Mouse (Mus musculus): ENCODE measurements around the gene Nxt1. TPM values are rescaled to one million over a fixed set of nuclear protein-coding genes. Genes with fewer than 3 reads are reported as not detected.

The Nxt1 gene
- total and polyA plus RNA-seq, 3 experiments = 68.2 to 125 (median 80.6) TPM

- Histone ChIP-seq H3K36me3 (replicated peaks in 1 of 2; ENCODE audit: control insufficient read depth in 1 of 2, insufficient read depth in 1 of 2, low read length in 1 of 2) (peaks cover 29 to 72% of the 10 kb centered on the region in 2 experiments), H3K4me2 (ENCODE audit: insufficient read depth, low read depth, poor library complexity, severe bottlenecking) (no peak overlapping the region), H3K4me1 (ENCODE audit: control insufficient read depth in 1 of 2, insufficient read depth in 2 of 2) (peaks cover 0 to 6% of the 10 kb centered on the region in 2 experiments; a peak in 2 of 4 replicates), H3K79me2 (replicated peaks; ENCODE audit: control insufficient read depth, extremely low read depth, insufficient read depth, poor library complexity, severe bottlenecking) (no peaks in the 10 kb centered on the region), H3K27ac (ENCODE audit: insufficient read depth, low read depth) (no peak overlapping the region), H3K9ac (ENCODE audit: insufficient read depth, low read depth) (no peak overlapping the region), H3K27me3 (replicated peaks) (no peaks in the 10 kb centered on the region), H3K4me3 (replicated peaks in 1 of 3; ENCODE audit: low read depth in 2 of 3, low read length in 2 of 3, poor library complexity in 1 of 3) (no peak overlapping the region), H3K9me3 (replicated peaks; ENCODE audit: low read length) (no peaks in the 10 kb centered on the region)
- in situ Hi-C loops (cut with MboI; ENCODE audit: low pct_ligation_motif_present, low pct_unique_long_range_greater_than_20kb, low sequenced_read_pairs) = no loop called here
- dilution Hi-C loops (cut with MboI; ENCODE audit: extremely low pct_ligation_motif_present, extremely low pct_unique_long_range_greater_than_20kb, low sequenced_read_pairs) = no loop called here
- TF ChIP-seq KAT2A (IDR thresholded peaks at IDR 0.05; ENCODE audit: insufficient replicate concordance, low read length) (no peak), POLR2A (IDR thresholded peaks at IDR 0.05; ENCODE audit: low read depth, low read length) (no peak), JUND (conservative IDR thresholded peaks at IDR 0.05; ENCODE audit: low read depth, low read length) (no peak), EP300 (IDR thresholded peaks at IDR 0.05; ENCODE audit: low read length) (no peak), PAX5 (IDR thresholded peaks at IDR 0.05; ENCODE audit: low read length) (no peak), CTCF (conservative IDR thresholded peaks at IDR 0.05 in 1 of 2, IDR thresholded peaks at IDR 0.05 in 1 of 2; ENCODE audit: low read depth in 2 of 2, low read length in 2 of 2) (no peak), POLR2AphosphoS2 (IDR thresholded peaks at IDR 0.05; ENCODE audit: low read depth, low read length) (no peak), USF1 (IDR thresholded peaks at IDR 0.05; ENCODE audit: low read depth, low read length) (no peak), JUN (IDR thresholded peaks at IDR 0.05; ENCODE audit: insufficient read depth, low read depth, low read length) (no peak), E2F4 (IDR thresholded peaks at IDR 0.05; ENCODE audit: insufficient replicate concordance, low read depth, low read length) (no peak), IRF4 (IDR thresholded peaks at IDR 0.05; ENCODE audit: low read depth, low read length) (no peak), ELF1 (IDR thresholded peaks at IDR 0.05; ENCODE audit: low read depth, low read length) (no peak), ZC3H11A (IDR thresholded peaks at IDR 0.05; ENCODE audit: low read depth, low read length) (no peak)
- no peak for DNase-seq (ENCODE audit: extremely low read depth)
These were observed 17.9 kb downstream of the Nxt1 start for GRCm38 (mm10) chr2:148690291-148690690.

GRCm38 (mm10) chr2:148690781-148691180 lies 18.4 kb downstream of the Nxt1 start:
- Histone ChIP-seq H3K9ac (ENCODE audit: insufficient read depth, low read depth) (no peak overlapping the region), H3K4me2 (ENCODE audit: insufficient read depth, low read depth, poor library complexity, severe bottlenecking) (no peak overlapping the region), H3K36me3 (replicated peaks in 1 of 2; ENCODE audit: control insufficient read depth in 1 of 2, insufficient read depth in 1 of 2, low read length in 1 of 2) (peaks cover 29 to 68% of the 10 kb centered on the region in 2 experiments), H3K4me1 (ENCODE audit: control insufficient read depth in 1 of 2, insufficient read depth in 2 of 2) (peaks cover 0 to 6% of the 10 kb centered on the region in 2 experiments; a peak in 2 of 4 replicates), H3K27me3 (replicated peaks) (no peaks in the 10 kb centered on the region), H3K27ac (ENCODE audit: insufficient read depth, low read depth) (no peak overlapping the region), H3K79me2 (replicated peaks; ENCODE audit: control insufficient read depth, extremely low read depth, insufficient read depth, poor library complexity, severe bottlenecking) (no peaks in the 10 kb centered on the region), H3K4me3 (replicated peaks in 1 of 3; ENCODE audit: low read depth in 2 of 3, low read length in 2 of 3, poor library complexity in 1 of 3) (no peak overlapping the region), H3K9me3 (replicated peaks; ENCODE audit: low read length) (no peaks in the 10 kb centered on the region)
- DNase-seq (ENCODE audit: extremely low read depth) = no peak
- dilution Hi-C loops (cut with MboI; ENCODE audit: extremely low pct_ligation_motif_present, extremely low pct_unique_long_range_greater_than_20kb, low sequenced_read_pairs) = no loop called here
- TF ChIP-seq ETS1 (conservative IDR thresholded peaks at IDR 0.05; ENCODE audit: low read depth, low read length) (no peak), CHD1 (IDR thresholded peaks at IDR 0.05; ENCODE audit: low read depth, low read length) (no peak), E2F4 (IDR thresholded peaks at IDR 0.05; ENCODE audit: insufficient replicate concordance, low read depth, low read length) (no peak), HCFC1 (IDR thresholded peaks at IDR 0.05; ENCODE audit: low read depth, low read length) (no peak), EP300 (IDR thresholded peaks at IDR 0.05; ENCODE audit: low read length) (no peak), UBTF (IDR thresholded peaks at IDR 0.05; ENCODE audit: low read depth, low read length) (no peak), NELFE (IDR thresholded peaks at IDR 0.05; ENCODE audit: low read depth, low read length) (no peak), POLR2A (IDR thresholded peaks at IDR 0.05; ENCODE audit: low read depth, low read length) (no peak), TCF12 (IDR thresholded peaks at IDR 0.05; ENCODE audit: low read depth, low read length) (no peak), USF1 (IDR thresholded peaks at IDR 0.05; ENCODE audit: low read depth, low read length) (no peak), ZC3H11A (IDR thresholded peaks at IDR 0.05; ENCODE audit: low read depth, low read length) (no peak), RAD21 (IDR thresholded peaks at IDR 0.05; ENCODE audit: low read depth, low read length) (no peak), CTCF (conservative IDR thresholded peaks at IDR 0.05 in 1 of 2, IDR thresholded peaks at IDR 0.05 in 1 of 2; ENCODE audit: low read depth in 2 of 2, low read length in 2 of 2) (no peak), ZMIZ1 (IDR thresholded peaks at IDR 0.05; ENCODE audit: low read depth, low read length) (no peak)
- in situ Hi-C loops (cut with MboI; ENCODE audit: low pct_ligation_motif_present, low pct_unique_long_range_greater_than_20kb, low sequenced_read_pairs) = no loop called here

Measured in CH12.LX (cell line).